Mouse (Mus musculus): ENCODE measurements around the gene Gm21915.

Gm21915 gene

GRCm38 (mm10) chr9:40711654-40712053 lies 41.2 kb downstream of the Gm21915 start:
- intact Hi-C loops (cut with DNase I): no loop called here

DNA sequence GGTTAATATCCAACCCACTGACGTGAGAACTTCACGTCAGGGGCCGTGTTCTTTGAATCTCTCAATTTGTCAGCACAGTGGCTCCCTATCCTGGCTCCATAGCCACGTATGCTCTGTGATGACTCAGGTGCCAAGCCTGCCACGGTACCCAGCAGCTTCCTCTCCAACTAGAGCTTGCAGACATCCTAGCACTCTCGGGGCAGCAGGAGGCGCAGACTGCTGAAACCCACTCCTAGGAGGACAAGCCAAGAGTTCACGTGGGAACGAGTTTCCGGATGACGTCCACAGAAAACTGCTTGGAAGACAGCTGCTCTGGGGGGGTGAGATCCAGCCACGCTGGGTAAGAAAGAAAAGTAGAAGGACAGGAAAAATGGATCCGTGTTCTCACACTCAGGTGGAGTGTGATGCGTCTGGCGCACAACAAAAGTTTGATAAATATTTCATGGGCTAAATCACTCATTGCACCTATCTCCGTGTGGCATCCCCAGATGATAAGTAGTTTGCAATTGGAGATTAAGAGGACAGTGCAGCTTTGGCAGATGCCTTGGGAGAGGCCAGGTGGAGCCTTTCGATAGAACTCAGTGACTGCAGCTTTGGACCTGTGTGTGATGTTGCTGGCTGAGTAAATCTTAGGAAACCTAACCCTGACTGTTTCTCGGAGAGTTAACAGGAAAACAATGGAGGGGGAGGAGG lies 46.9 kb downstream of the Gm21915 start:
- intact Hi-C loops (cut with DNase I): no loop called here

- intact Hi-C loops (cut with DNase I): no loop called here
These were observed 47.4 kb downstream of the Gm21915 start for GRCm38 (mm10) chr9:40717875-40718185.

All from adrenal gland (tissue).